Mouse (Mus musculus) heart, adult 11 months (tissue): Measurements from ENCODE around the gene Dll1.

Source experiments
- DNase-seq: peaks from one replicate; pipeline ENCODE4 v3.0.0; 2022

The Dll1 gene

GRCm38 (mm10) chr17:15378413-15379109 lies 1.9 kb upstream of the Dll1 start:
- peak; percentile 83 for DNase-seq

GRCm38 (mm10) chr17:15377901-15378300 lies 1.2 kb upstream of the Dll1 start:
- peak; percentile 93 for DNase-seq

- peak; percentile 99 for DNase-seq
These were observed 775 bp downstream of the Dll1 start for GRCm38 (mm10) chr17:15375701-15376493.

GRCm38 (mm10) chr17:15375224-15375623 lies 1.4 kb downstream of the Dll1 start:
- DNase-seq: no peak

GRCm38 (mm10) chr17:15374321-15375141 lies 2.1 kb downstream of the Dll1 start:
- DNase-seq: peak; percentile 94

- DNase-seq: peak; percentile 98
These were observed 3.6 kb downstream of the Dll1 start for GRCm38 (mm10) chr17:15372931-15373652.

- peak; percentile 91 for DNase-seq
These were observed 4.5 kb downstream of the Dll1 start for GRCm38 (mm10) chr17:15371967-15372835.

GRCm38 (mm10) chr17:15370401-15370800 lies 6.3 kb downstream of the Dll1 start:
- DNase-seq: peak; percentile 86

- DNase-seq: peak; percentile 93
These were observed 11.0 kb downstream of the Dll1 start for GRCm38 (mm10) chr17:15365650-15366049.

- DNase-seq: peak; percentile 64
These were observed 13.0 kb downstream of the Dll1 start for GRCm38 (mm10) chr17:15363656-15364055.

GRCm38 (mm10) chr17:15357071-15357470 lies 19.6 kb downstream of the Dll1 start:
- DNase-seq: peak; percentile 53

GRCm38 (mm10) chr17:15356526-15356925 lies 20.1 kb downstream of the Dll1 start:
- peak; percentile 82 for DNase-seq

GRCm38 (mm10) chr17:15355072-15355471 lies 21.6 kb downstream of the Dll1 start:
- DNase-seq: peak; percentile 62

- DNase-seq: peak; percentile 43
These were observed 22.7 kb downstream of the Dll1 start for GRCm38 (mm10) chr17:15354006-15354405.

GRCm38 (mm10) chr17:15352869-15353610 lies 23.6 kb downstream of the Dll1 start:
- peak; percentile 87 for DNase-seq

GRCm38 (mm10) chr17:15350152-15350551 lies 26.5 kb downstream of the Dll1 start:
- peak; percentile 48 for DNase-seq

- peak; percentile 79 for DNase-seq
These were observed 33.4 kb downstream of the Dll1 start for GRCm38 (mm10) chr17:15343071-15343822.

- DNase-seq: peak; percentile 15
These were observed 38.8 kb downstream of the Dll1 start for GRCm38 (mm10) chr17:15337906-15338305.

- no peak for DNase-seq
These were observed 46.8 kb downstream of the Dll1 start for GRCm38 (mm10) chr17:15329740-15330318.

GRCm38 (mm10) chr17:15327106-15327505 lies 49.6 kb downstream of the Dll1 start:
- no peak for DNase-seq
